Mouse (Mus musculus): Measurements from ENCODE around the gene Cfap73. TPM values are rescaled to one million over a fixed set of nuclear protein-coding genes. Genes with fewer than 3 reads are reported as not detected.
A peak's percentile ranks its signal among the peaks of the same experiment; 100 is the strongest.

The Cfap73 gene
- total and polyA plus RNA-seq, 3 experiments, result 0.25 TPM; not detected in 2

- Histone ChIP-seq H3K27me3 (ENCODE audit: control insufficient read depth in 1 of 2, insufficient read depth in 2 of 2, low read length in 2 of 2) (no peaks in the 10 kb centered on the region), H3K9ac (ENCODE audit: control insufficient read depth, low read depth, low read length, poor library complexity, severe bottlenecking) (no peak overlapping the region; the same call in 1 of the 2 replicates), H3K4me1 (ENCODE audit: control insufficient read depth in 1 of 2, insufficient read depth in 2 of 2, low read length in 2 of 2) (peaks cover 0 to 13% of the 10 kb centered on the region in 2 experiments; a peak in 3 of 4 replicates), H3K36me3 (ENCODE audit: control insufficient read depth in 1 of 2, insufficient read depth in 2 of 2, low read length in 2 of 2) (peaks cover 0 to 7% of the 10 kb centered on the region in 2 experiments; a peak in 1 of 4 replicates), H3K4me3 (ENCODE audit: control insufficient read depth in 1 of 2, insufficient read depth in 1 of 2, low read depth in 2 of 2, low read length in 2 of 2) (peak overlapping the region in 1 of 2 experiments; percentile 68; a peak in 2 of 4 replicates), H3K79me2 (ENCODE audit: control insufficient read depth, insufficient read depth, low read length, poor library complexity) (no peaks in the 10 kb centered on the region), H3K9me3 (replicated peaks; ENCODE audit: insufficient read depth, low read length) (no peaks in the 10 kb centered on the region), H3K27ac (ENCODE audit: control insufficient read depth, low read depth, low read length) (no peak overlapping the region)
- peak; percentile 92 for TF ChIP-seq MAFK (IDR thresholded peaks at IDR 0.05; ENCODE audit: borderline replicate concordance, low read depth, low read length)
- TF ChIP-seq ZNF384 (IDR thresholded peaks at IDR 0.05; ENCODE audit: low read depth, low read length), result no peak
- no peak for DNase-seq (ENCODE audit: low read depth, low spot score)
Observed at GRCm38 (mm10) chr5:120649938-120650337, 15.9 kb upstream of the Cfap73 start.

- H3K27ac ChIP-seq (ENCODE audit: control insufficient read depth, low read depth, low read length), result peak overlapping the region; percentile 29; the same call in 1 of the 2 replicates
- H3K79me2 ChIP-seq (ENCODE audit: control insufficient read depth, insufficient read depth, low read length, poor library complexity), result no peaks in the 10 kb centered on the region
- no peak for TF ChIP-seq MYC (IDR thresholded peaks at IDR 0.05; ENCODE audit: low read depth, low read length)
- TF ChIP-seq MXI1 (IDR thresholded peaks at IDR 0.05; ENCODE audit: low read depth, low read length), result peak; percentile 55; the same call in 1 of the 2 replicates
- TF ChIP-seq CTCF (IDR thresholded peaks at IDR 0.05 in 2 of 3, conservative IDR thresholded peaks at IDR 0.05 in 1 of 3; ENCODE audit: control insufficient read depth in 1 of 3, insufficient read depth in 1 of 3, low read depth in 2 of 3, low read length in 3 of 3, poor library complexity in 1 of 3, severe bottlenecking in 1 of 3), result peak in 1 of 3 experiments; percentile 9; a peak in 2 of 6 replicates
- TF ChIP-seq USF1 (IDR thresholded peaks at IDR 0.05; ENCODE audit: low read depth, low read length), result no peak
- peaks cover 0 to 7% of the 10 kb centered on the region in 2 experiments; a peak in 1 of 4 replicates for H3K36me3 ChIP-seq (ENCODE audit: control insufficient read depth in 1 of 2, insufficient read depth in 2 of 2, low read length in 2 of 2)
- no peaks in the 10 kb centered on the region for H3K9me3 ChIP-seq (replicated peaks; ENCODE audit: insufficient read depth, low read length)
- no peak for DNase-seq (ENCODE audit: low read depth, low spot score)
- H3K27me3 ChIP-seq (ENCODE audit: control insufficient read depth in 1 of 2, insufficient read depth in 2 of 2, low read length in 2 of 2), result no peaks in the 10 kb centered on the region
- peak overlapping the region; percentile 51 to 68; a peak in 3 of 4 replicates for H3K4me3 ChIP-seq (ENCODE audit: control insufficient read depth in 1 of 2, insufficient read depth in 1 of 2, low read depth in 2 of 2, low read length in 2 of 2)
- peak overlapping the region; percentile 66 for H3K9ac ChIP-seq (ENCODE audit: control insufficient read depth, low read depth, low read length, poor library complexity, severe bottlenecking)
- peaks cover 0 to 14% of the 10 kb centered on the region in 2 experiments; a peak in 3 of 4 replicates for H3K4me1 ChIP-seq (ENCODE audit: control insufficient read depth in 1 of 2, insufficient read depth in 2 of 2, low read length in 2 of 2)
Observed at GRCm38 (mm10) chr5:120649374-120649933, 15.4 kb upstream of the Cfap73 start.

- H3K27me3 ChIP-seq (ENCODE audit: control insufficient read depth in 1 of 2, insufficient read depth in 2 of 2, low read length in 2 of 2), result no peaks in the 10 kb centered on the region
- peak within 1 kb of the TSS; percentile 51 to 68; a peak in 3 of 4 replicates for H3K4me3 ChIP-seq (ENCODE audit: control insufficient read depth in 1 of 2, insufficient read depth in 1 of 2, low read depth in 2 of 2, low read length in 2 of 2)
- peak within 1 kb of the TSS; percentile 61 for H3K27ac ChIP-seq (ENCODE audit: control insufficient read depth, low read depth, low read length)
- no peaks in the 10 kb centered on the region for H3K9me3 ChIP-seq (replicated peaks; ENCODE audit: insufficient read depth, low read length)
- H3K9ac ChIP-seq (ENCODE audit: control insufficient read depth, low read depth, low read length, poor library complexity, severe bottlenecking), result peak within 1 kb of the TSS; percentile 66
- H3K79me2 ChIP-seq (ENCODE audit: control insufficient read depth, insufficient read depth, low read length, poor library complexity), result no peaks in the 10 kb centered on the region
- peaks cover 0 to 20% of the 10 kb centered on the region in 2 experiments; a peak in 3 of 4 replicates for H3K4me1 ChIP-seq (ENCODE audit: control insufficient read depth in 1 of 2, insufficient read depth in 2 of 2, low read length in 2 of 2)
- peak; percentile 93 for DNase-seq (ENCODE audit: low read depth, low spot score)
- peaks cover 0 to 10% of the 10 kb centered on the region in 2 experiments; a peak in 2 of 4 replicates for H3K36me3 ChIP-seq (ENCODE audit: control insufficient read depth in 1 of 2, insufficient read depth in 2 of 2, low read length in 2 of 2)
- 0 out of 2 replicates have a peak, but pooled peaks have one; percentile 15 for TF ChIP-seq ZC3H11A (IDR thresholded peaks at IDR 0.05; ENCODE audit: low read depth, low read length)
- TF ChIP-seq E2F4 (IDR thresholded peaks at IDR 0.05; ENCODE audit: borderline replicate concordance, low read depth, low read length), result no peak
- 0 out of 2 replicates have a peak, but pooled peaks have one; percentile 49 for TF ChIP-seq HCFC1 (IDR thresholded peaks at IDR 0.05; ENCODE audit: low read depth, low read length)
- TF ChIP-seq GATA1 (IDR thresholded peaks at IDR 0.05; ENCODE audit: low read depth, low read length), result peak; percentile 94
- TF ChIP-seq RAD21 (IDR thresholded peaks at IDR 0.05; ENCODE audit: low read depth, low read length), result peak; percentile 10
- TF ChIP-seq JUND (IDR thresholded peaks at IDR 0.05; ENCODE audit: low read depth, low read length), result no peak
- TF ChIP-seq USF1 (IDR thresholded peaks at IDR 0.05; ENCODE audit: low read depth, low read length), result no peak
- no peak for TF ChIP-seq POLR2A (IDR thresholded peaks at IDR 0.05; ENCODE audit: control insufficient read depth in 1 of 2, insufficient read depth in 1 of 2, low read depth in 1 of 2, low read length in 2 of 2, poor library complexity in 1 of 2)
- TF ChIP-seq ELF1 (IDR thresholded peaks at IDR 0.05; ENCODE audit: low read depth, low read length), result peak; percentile 38; the same call in 1 of the 2 replicates
- peak; percentile 84; the same call in 1 of the 2 replicates for TF ChIP-seq MAZ (IDR thresholded peaks at IDR 0.05; ENCODE audit: low read depth, low read length)
- TF ChIP-seq MAX (IDR thresholded peaks at IDR 0.05; ENCODE audit: low read length), result 0 out of 2 replicates have a peak, but pooled peaks have one; percentile 3
- peak; percentile 98 for TF ChIP-seq RCOR1 (IDR thresholded peaks at IDR 0.05; ENCODE audit: low read depth, low read length)
- no peak for TF ChIP-seq NELFE (IDR thresholded peaks at IDR 0.05; ENCODE audit: low read depth, low read length)
- no peak for TF ChIP-seq POLR2AphosphoS2 (IDR thresholded peaks at IDR 0.05; ENCODE audit: low read length)
- TF ChIP-seq UBTF (IDR thresholded peaks at IDR 0.05; ENCODE audit: borderline replicate concordance, insufficient read depth, low read depth, low read length), result no peak
- TF ChIP-seq TBP (IDR thresholded peaks at IDR 0.05; ENCODE audit: low read depth, low read length), result no peak
- TF ChIP-seq USF2 (IDR thresholded peaks at IDR 0.05; ENCODE audit: borderline replicate concordance in 1 of 2, insufficient read depth in 1 of 2, low read depth in 1 of 2, low read length in 2 of 2), result no peak
- TF ChIP-seq MYB (IDR thresholded peaks at IDR 0.05; ENCODE audit: low read depth, low read length), result no peak
Observed at GRCm38 (mm10) chr5:120648569-120649373, 14.7 kb upstream of the Cfap73 start, which contains the start of gene Rasal1. TSS of gene Rasal1 (plus strand) at chr5:120648812.

All from MEL (cell line).